Mouse (Mus musculus) stomach, postnatal 0 days (tissue): ENCODE measurements around the gene Ift122.

Experiments
- CTCF ChIP-seq: IDR thresholded peaks from 2 replicates; pipeline ENCODE4 v1.5.1; 2016; ENCODE audit warnings: antibody characterized with exemption, low read depth, mild to moderate bottlenecking, moderate library complexity
- EP300 ChIP-seq: optimal IDR thresholded peaks from 2 replicates; pipeline ENCODE3; 2016; ENCODE audit warnings: antibody characterized with exemption

- TF ChIP-seq CTCF: no peak
- no peak for TF ChIP-seq EP300
Measured at GRCm38 (mm10) chr6:115877239-115877638, 24.0 kb downstream of the Ift122 start.
